Mouse (Mus musculus) midbrain, embryonic 14.5 days (tissue): ENCODE measurements around the gene Mier1. TPM values are rescaled to one million over a fixed set of nuclear protein-coding genes. Genes with fewer than 3 reads are reported as not detected.
A peak's percentile ranks its signal among the peaks of the same experiment; 100 is the strongest.

Source experiments
- ATAC-seq: fragments of 200-750 bp; cut with Nextera tagmentation; 2 replicates; pipeline ENCODE4 v1.8.0; 2017; ENCODE audit warnings: moderate number of reproducible peaks, moderate library complexity; ENCODE audit not compliant: low FRiP score, low TSS enrichment
- DNase-seq: peaks from one replicate; pipeline ENCODE4 v3.0.0-alpha.2; 2015
- H3K27ac ChIP-seq: fragments of 300-500 bp; sonication (generic); replicated peaks from 2 replicates; pipeline ENCODE4 v1.5.1; 2014; ENCODE audit warnings: mild to moderate bottlenecking, low read depth, low read length, moderate library complexity
- H3K27me3 ChIP-seq: fragments of 300-500 bp; sonication (generic); 2 replicates; pipeline ENCODE4 v1.6.1; 2014; ENCODE audit warnings: low read length, control low read depth, mixed read lengths; ENCODE audit not compliant: control insufficient read depth, insufficient read depth
- H3K36me3 ChIP-seq: fragments of 300-500 bp; sonication (generic); 2 replicates; pipeline ENCODE4 v1.6.1; 2014; ENCODE audit warnings: low read length, control low read depth; ENCODE audit not compliant: control insufficient read depth, insufficient read depth
- H3K4me1 ChIP-seq: fragments of 300-500 bp; sonication (generic); 2 replicates; pipeline ENCODE4 v1.6.1; 2014; ENCODE audit warnings: mild to moderate bottlenecking, antibody characterized with exemption, low read length, control low read depth; ENCODE audit not compliant: control insufficient read depth, insufficient read depth
- H3K4me2 ChIP-seq: fragments of 300-500 bp; sonication (generic); 2 replicates; pipeline ENCODE4 v1.6.1; 2014; ENCODE audit warnings: mild to moderate bottlenecking, low read length, moderate library complexity
- H3K4me3 ChIP-seq: fragments of 300-500 bp; sonication (generic); replicated peaks from 2 replicates; pipeline ENCODE4 v1.5.1; 2014; ENCODE audit warnings: low read depth, low read length
- H3K9ac ChIP-seq: fragments of 300-500 bp; sonication (generic); replicated peaks from 2 replicates; pipeline ENCODE4 v1.6.1; 2014; ENCODE audit warnings: mild to moderate bottlenecking, low read length, moderate library complexity
- H3K9me3 ChIP-seq: fragments of 300-500 bp; sonication (generic); 2 replicates; pipeline ENCODE4 v1.6.1; 2016; ENCODE audit warnings: low read length, control low read depth, mixed read lengths; ENCODE audit not compliant: control insufficient read depth
- WGBS: fragments of 180-500 bp; shearing (Covaris S2); extraction: QIAGEN DNeasy Blood & Tissue Kit; methylation state at CpG from one replicate; pipeline ENCODE4 v1.1.7; 2014; 5-methylcytosine and 5-hydroxymethylcytosine counted together
- polyA plus RNA-seq: library from polyadenylated mRNA; unstranded; fragments of >200 nt; fragmentation: Nextera tagmentation; extraction: Ambion mirVana; gene quantifications from 2 replicates; pipeline ENCODE4 v1.2.1, GENCODE M21; 2014

The Mier1 gene
- polyA plus RNA-seq, 1 experiment from 2014 or later, result 31.9 TPM

- WGBS, result 39% methylated on average over 4 of the region's 4 CpGs
- H3K27ac ChIP-seq, result no peak overlapping the region
- peaks cover 36% of the 10 kb centered on the region for H3K36me3 ChIP-seq
- H3K4me1 ChIP-seq, result no peaks in the 10 kb centered on the region
- no peak overlapping the region for H3K4me3 ChIP-seq
- ATAC-seq (no peak), DNase-seq (no peak)
- H3K9me3 ChIP-seq, result no peaks in the 10 kb centered on the region
- H3K27me3 ChIP-seq, result no peaks in the 10 kb centered on the region
- no peak overlapping the region for H3K4me2 ChIP-seq
- H3K9ac ChIP-seq, result no peak overlapping the region
These were observed 84.9 kb downstream of the Mier1 start for GRCm38 (mm10) chr4:103199086-103199485.

DNA sequence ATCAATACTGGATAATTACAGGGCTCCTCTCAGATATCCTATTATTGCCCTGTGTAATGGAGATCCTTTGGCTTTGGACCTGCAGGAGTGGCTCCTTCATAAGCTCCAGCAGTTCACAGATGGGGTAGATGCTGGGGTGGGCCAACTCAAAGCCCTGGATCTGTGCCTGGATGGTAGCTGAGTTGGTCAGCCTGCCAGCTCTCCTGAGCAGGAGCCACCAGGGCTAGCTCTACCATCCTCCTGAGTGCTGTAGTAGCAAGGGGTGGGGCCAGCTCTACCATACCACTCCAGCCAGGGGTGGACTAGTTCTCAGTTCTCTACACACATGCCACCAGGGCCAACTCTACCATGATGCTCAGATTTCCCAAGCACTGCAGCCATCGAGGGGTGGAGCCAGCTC, 85.9 kb downstream of the Mier1 start:
- peaks cover 41% of the 10 kb centered on the region for H3K36me3 ChIP-seq
- H3K4me3 ChIP-seq, result no peak overlapping the region
- H3K27me3 ChIP-seq, result no peaks in the 10 kb centered on the region
- H3K27ac ChIP-seq, result no peak overlapping the region
- WGBS, result 81% methylated on average over 1 of the region's 1 CpGs
- no peaks in the 10 kb centered on the region for H3K4me1 ChIP-seq
- H3K9me3 ChIP-seq, result no peaks in the 10 kb centered on the region
- no peak overlapping the region for H3K9ac ChIP-seq
- DNase-seq, result no peak
- no peak for ATAC-seq
- no peak overlapping the region for H3K4me2 ChIP-seq

GRCm38 (mm10) chr4:103203646-103204045, 89.5 kb downstream of the Mier1 start:
- Histone ChIP-seq H3K27ac (no peak overlapping the region), H3K9me3 (no peaks in the 10 kb centered on the region), H3K27me3 (no peaks in the 10 kb centered on the region), H3K36me3 (peaks cover 55% of the 10 kb centered on the region), H3K4me3 (no peak overlapping the region), H3K4me2 (no peak overlapping the region), H3K9ac (no peak overlapping the region), H3K4me1 (no peaks in the 10 kb centered on the region)
- WGBS, result 86% methylated on average over 2 of the region's 2 CpGs
- DNase-seq (no peak), ATAC-seq (no peak)

GRCm38 (mm10) chr4:103208553-103208952, 94.4 kb downstream of the Mier1 start:
- WGBS, result 93% methylated on average over 1 of the region's 1 CpGs
- Histone ChIP-seq H3K9ac (no peak overlapping the region), H3K9me3 (no peaks in the 10 kb centered on the region), H3K4me3 (no peak overlapping the region), H3K27me3 (no peaks in the 10 kb centered on the region), H3K36me3 (peaks cover 51% of the 10 kb centered on the region), H3K4me2 (no peak overlapping the region), H3K4me1 (peaks cover 9% of the 10 kb centered on the region), H3K27ac (no peak overlapping the region)
- DNase-seq (no peak), ATAC-seq (no peak)

- Histone ChIP-seq H3K9ac (peak overlapping the region; percentile 96), H3K36me3 (peaks cover 11% of the 10 kb centered on the region), H3K4me3 (peak overlapping the region; percentile 85), H3K4me1 (peaks cover 13% of the 10 kb centered on the region), H3K9me3 (no peaks in the 10 kb centered on the region), H3K4me2 (peak overlapping the region; percentile 79), H3K27ac (peak overlapping the region; percentile 99), H3K27me3 (no peaks in the 10 kb centered on the region)
- peak; percentile 45 for DNase-seq
- WGBS, result 4% methylated on average over 30 of the region's 30 CpGs
- ATAC-seq, result no peak
These were observed 99.8 kb downstream of the Mier1 start for GRCm38 (mm10) chr4:103213859-103214497.

- H3K4me2 ChIP-seq, result peak overlapping the region; percentile 79
These were observed 100.3 kb downstream of the Mier1 start for GRCm38 (mm10) chr4:103214498-103214924.

More at GRCm38 (mm10) chr4:103214498-103214924, 100.3 kb downstream of the Mier1 start:
- Histone ChIP-seq H3K27me3 (no peaks in the 10 kb centered on the region), H3K4me3 (peak overlapping the region; percentile 85), H3K36me3 (peaks cover 6% of the 10 kb centered on the region), H3K9ac (peak overlapping the region; percentile 96), H3K27ac (peak overlapping the region; percentile 99), H3K4me1 (peaks cover 13% of the 10 kb centered on the region), H3K9me3 (no peaks in the 10 kb centered on the region)
- WGBS, result under 1% methylated on average over 48 of the region's 48 CpGs
- peak; percentile 84 for ATAC-seq
- DNase-seq, result peak; percentile 86

Other genes with a start within 250 kb of the Mier1 start
- 0.61 and 1.2 TPM in 2 replicates for gene Tctex1d1, start 135.8 kb upstream of the Mier1 start, polyA plus RNA-seq
- gene Insl5, start 87.5 kb upstream of the Mier1 start, polyA plus RNA-seq, result not detected in 2 replicates
- gene Wdr78, start 165 bp downstream of the Mier1 start, polyA plus RNA-seq, result 4.0 and 5.3 TPM in 2 replicates
- 4.3 and 6.1 TPM in 2 replicates for gene Slc35d1, start 100.8 kb downstream of the Mier1 start, polyA plus RNA-seq
- not detected in 2 replicates for gene 4921539E11Rik, start 176.5 kb downstream of the Mier1 start, polyA plus RNA-seq
- gene Oma1, start 199.4 kb downstream of the Mier1 start, polyA plus RNA-seq, result 8.6 and 9.0 TPM in 2 replicates